Mouse (Mus musculus) layer of hippocampus, adult 9-11 months (tissue): Measurements from ENCODE around the gene D11Wsu47e.

Experiments
- DNase-seq: peaks from one replicate; pipeline ENCODE4 v3.0.0; 2022

Gene D11Wsu47e

DNA sequence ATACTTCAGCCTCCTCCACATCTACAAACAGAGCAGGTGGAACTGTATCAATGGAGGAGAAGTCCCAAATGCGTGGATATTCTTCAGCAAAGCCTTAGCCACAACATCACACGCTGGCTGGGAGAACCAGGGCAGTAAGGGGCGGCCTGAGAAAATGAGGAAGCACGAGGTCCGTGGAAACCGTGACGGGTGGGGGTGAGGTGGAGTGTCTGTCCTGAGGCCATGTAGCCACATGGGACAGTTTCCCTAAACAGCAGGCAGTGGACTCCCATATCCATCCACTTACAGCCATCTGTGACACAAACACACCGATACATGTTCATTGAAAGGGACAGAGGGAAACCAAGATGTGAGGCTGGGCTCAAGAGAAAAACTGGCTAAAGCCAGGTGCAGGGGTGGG is 53.7 kb downstream of the D11Wsu47e start:
- no peak for DNase-seq

DNA sequence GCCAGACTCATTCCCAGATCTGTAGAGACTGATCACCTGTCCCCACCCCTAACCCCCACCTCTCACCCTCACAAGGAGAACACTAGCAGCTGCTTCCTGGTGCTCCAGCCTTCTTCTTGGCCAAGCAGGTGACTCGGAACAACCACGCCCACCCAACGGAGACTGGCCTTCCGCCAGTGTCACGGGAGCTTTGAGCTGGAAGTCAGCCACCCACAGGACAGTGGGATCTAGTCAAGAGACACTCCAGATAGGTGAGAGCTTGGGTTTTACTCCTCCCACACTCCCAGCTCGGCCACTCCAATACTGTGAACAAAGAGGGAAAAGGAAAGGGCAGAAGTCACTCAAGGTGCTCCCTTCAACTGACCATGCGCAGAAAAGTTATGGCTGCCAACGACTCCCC is 55.0 kb downstream of the D11Wsu47e start:
- no peak for DNase-seq

DNA sequence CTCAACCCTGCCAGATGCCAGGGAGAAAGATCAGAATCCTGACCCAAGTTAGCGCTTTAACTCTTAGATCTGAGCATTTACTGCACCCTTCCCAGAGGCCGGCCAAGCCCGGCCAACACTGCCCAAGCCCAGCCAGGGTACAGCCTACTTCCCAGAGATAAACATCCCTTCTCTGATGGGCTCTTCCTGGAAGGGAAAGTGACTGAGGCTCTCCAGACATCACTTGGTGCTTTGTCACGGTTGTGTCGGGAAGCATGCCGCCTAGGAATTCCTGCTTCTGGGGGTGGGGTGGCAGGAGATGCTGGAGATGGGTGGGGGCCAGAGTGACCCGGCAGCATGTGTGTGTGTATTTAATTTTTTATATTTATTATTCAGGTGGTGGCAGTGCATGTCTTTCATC is 55.9 kb downstream of the D11Wsu47e start:
- DNase-seq = no peak

DNA sequence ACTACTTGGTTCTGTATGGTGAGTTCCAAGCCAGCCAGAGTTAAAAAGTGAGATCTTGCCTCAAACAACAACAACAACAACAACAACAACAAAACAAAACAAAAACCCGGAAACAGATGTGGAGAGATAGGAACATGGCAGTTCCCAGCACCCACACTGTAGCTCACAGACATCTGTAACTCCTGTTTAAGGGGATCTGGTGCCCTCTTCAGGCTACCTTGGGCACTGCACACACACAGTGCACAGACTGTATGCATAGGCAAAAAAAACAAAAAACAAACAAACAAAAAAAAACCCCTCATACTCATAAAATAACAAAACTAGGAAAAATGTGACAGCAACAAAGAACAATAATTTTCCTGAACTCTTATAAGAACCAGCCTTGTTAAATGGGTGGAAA is 58.8 kb downstream of the D11Wsu47e start:
- DNase-seq = no peak
